Mouse (Mus musculus): ENCODE results near the gene Pla2g15. TPM values are rescaled to one million over a fixed set of nuclear protein-coding genes. Genes with fewer than 3 reads are reported as not detected.

Gene Pla2g15
- total and polyA plus RNA-seq, 3 experiments, result 4.0 to 9.4 TPM; not detected in 1

GRCm38 (mm10) chr8:106127054-106127453 is 23.1 kb upstream of the Pla2g15 start:
- peak overlapping the region; percentile 9; the same call in 1 of the 2 replicates for H3K27ac ChIP-seq (ENCODE audit: control insufficient read depth, low read depth, low read length)
- H3K4me3 ChIP-seq (ENCODE audit: control insufficient read depth in 1 of 2, insufficient read depth in 1 of 2, low read depth in 2 of 2, low read length in 2 of 2), result no peak overlapping the region
- peaks cover 19% of the 10 kb centered on the region in 2 experiments for H3K4me1 ChIP-seq (ENCODE audit: control insufficient read depth in 1 of 2, insufficient read depth in 2 of 2, low read length in 2 of 2)
- H3K9me3 ChIP-seq (replicated peaks; ENCODE audit: insufficient read depth, low read length), result no peaks in the 10 kb centered on the region
- no peak overlapping the region for H3K9ac ChIP-seq (ENCODE audit: control insufficient read depth, low read depth, low read length, poor library complexity, severe bottlenecking)
- H3K36me3 ChIP-seq (ENCODE audit: control insufficient read depth in 1 of 2, insufficient read depth in 2 of 2, low read length in 2 of 2), result peaks cover 9 to 41% of the 10 kb centered on the region in 2 experiments
- TF ChIP-seq USF2 (IDR thresholded peaks at IDR 0.05; ENCODE audit: borderline replicate concordance in 1 of 2, insufficient read depth in 1 of 2, low read depth in 1 of 2, low read length in 2 of 2) (no peak), RCOR1 (IDR thresholded peaks at IDR 0.05; ENCODE audit: low read depth, low read length) (no peak), CTCF (IDR thresholded peaks at IDR 0.05 in 2 of 3, conservative IDR thresholded peaks at IDR 0.05 in 1 of 3; ENCODE audit: control insufficient read depth in 1 of 3, insufficient read depth in 1 of 3, low read depth in 2 of 3, low read length in 3 of 3, poor library complexity in 1 of 3, severe bottlenecking in 1 of 3) (peak in 2 of 3 experiments; percentile 16 to 46; a peak in 3 of 6 replicates), UBTF (IDR thresholded peaks at IDR 0.05; ENCODE audit: borderline replicate concordance, insufficient read depth, low read depth, low read length) (no peak), EP300 (IDR thresholded peaks at IDR 0.05; ENCODE audit: low read depth in 1 of 2, low read length in 2 of 2) (peak; percentile 11 to 30; a peak in 2 of 4 replicates), POLR2A (IDR thresholded peaks at IDR 0.05; ENCODE audit: control insufficient read depth in 1 of 2, insufficient read depth in 1 of 2, low read depth in 1 of 2, low read length in 2 of 2, poor library complexity in 1 of 2) (no peak), GATA1 (IDR thresholded peaks at IDR 0.05; ENCODE audit: low read depth, low read length) (no peak), ZC3H11A (IDR thresholded peaks at IDR 0.05; ENCODE audit: low read depth, low read length) (no peak), ETS1 (IDR thresholded peaks at IDR 0.05; ENCODE audit: low read depth, low read length) (no peak), MAZ (IDR thresholded peaks at IDR 0.05; ENCODE audit: low read depth, low read length) (no peak), SIN3A (IDR thresholded peaks at IDR 0.05; ENCODE audit: low read length) (peak; percentile 29; the same call in 1 of the 2 replicates), ZNF384 (IDR thresholded peaks at IDR 0.05; ENCODE audit: low read depth, low read length) (no peak), MXI1 (IDR thresholded peaks at IDR 0.05; ENCODE audit: low read depth, low read length) (peak; percentile 71; the same call in 1 of the 2 replicates), MEF2A (IDR thresholded peaks at IDR 0.05; ENCODE audit: extremely low read depth, insufficient replicate concordance, low read depth, low read length, poor library complexity, severe bottlenecking) (no peak), BHLHE40 (IDR thresholded peaks at IDR 0.05; ENCODE audit: borderline replicate concordance, low read depth, low read length) (no peak), ZMIZ1 (IDR thresholded peaks at IDR 0.05; ENCODE audit: low read depth, low read length) (no peak), NELFE (IDR thresholded peaks at IDR 0.05; ENCODE audit: low read depth, low read length) (no peak), ELF1 (IDR thresholded peaks at IDR 0.05; ENCODE audit: low read depth, low read length) (no peak), KAT2A (conservative IDR thresholded peaks at IDR 0.05; ENCODE audit: low read depth, low read length) (no peak), MYB (IDR thresholded peaks at IDR 0.05; ENCODE audit: low read depth, low read length) (no peak), USF1 (IDR thresholded peaks at IDR 0.05; ENCODE audit: low read depth, low read length) (peak; percentile 72), GABPA (IDR thresholded peaks at IDR 0.05; ENCODE audit: low read depth, low read length) (0 out of 2 replicates have a peak, but pooled peaks have one; percentile 38), POLR2AphosphoS5 (IDR thresholded peaks at IDR 0.05; ENCODE audit: borderline replicate concordance, low read depth, low read length) (no peak), CHD2 (IDR thresholded peaks at IDR 0.05; ENCODE audit: low read length) (no peak), MAFK (IDR thresholded peaks at IDR 0.05; ENCODE audit: borderline replicate concordance, low read depth, low read length) (no peak), HCFC1 (IDR thresholded peaks at IDR 0.05; ENCODE audit: low read depth, low read length) (no peak), RAD21 (IDR thresholded peaks at IDR 0.05; ENCODE audit: low read depth, low read length) (no peak; the same call in 1 of the 2 replicates), E2F4 (IDR thresholded peaks at IDR 0.05; ENCODE audit: borderline replicate concordance, low read depth, low read length) (no peak), MAX (IDR thresholded peaks at IDR 0.05; ENCODE audit: low read length) (peak; percentile 75), NRF1 (IDR thresholded peaks at IDR 0.05; ENCODE audit: insufficient read depth, low read depth, low read length, poor library complexity, severe bottlenecking) (no peak), MYC (IDR thresholded peaks at IDR 0.05; ENCODE audit: low read depth, low read length) (peak; percentile 84), JUND (IDR thresholded peaks at IDR 0.05; ENCODE audit: low read depth, low read length) (no peak), TBP (IDR thresholded peaks at IDR 0.05; ENCODE audit: low read depth, low read length) (0 out of 2 replicates have a peak, but pooled peaks have one; percentile 13)
- H3K27me3 ChIP-seq (ENCODE audit: control insufficient read depth in 1 of 2, insufficient read depth in 2 of 2, low read length in 2 of 2), result no peaks in the 10 kb centered on the region
- H3K79me2 ChIP-seq (ENCODE audit: control insufficient read depth, insufficient read depth, low read length, poor library complexity), result no peaks in the 10 kb centered on the region; the same call in 1 of the 2 replicates
- DNase-seq (ENCODE audit: low read depth, low spot score), result peak; percentile 76
